Mouse (Mus musculus) midbrain, embryonic 12.5 days (tissue): Measurements from ENCODE around the gene Gstm6. TPM values are rescaled to one million over a fixed set of nuclear protein-coding genes. Genes with fewer than 3 reads are reported as not detected.

Experiments used
- ATAC-seq: fragments of 200-750 bp; cut with Nextera tagmentation; 2 replicates; pipeline ENCODE4 v1.8.0; 2017; ENCODE audit warnings: low read depth, moderate TSS enrichment, moderate library complexity; ENCODE audit not compliant: low FRiP score
- H3K27ac ChIP-seq: fragments of 300-500 bp; sonication (generic); replicated peaks from 2 replicates; pipeline ENCODE4 v1.5.1; 2016; ENCODE audit warnings: mild to moderate bottlenecking
- H3K27me3 ChIP-seq: fragments of 300-500 bp; sonication (generic); 2 replicates; pipeline ENCODE4 v1.6.1; 2016; ENCODE audit warnings: mild to moderate bottlenecking
- H3K36me3 ChIP-seq: fragments of 300-500 bp; sonication (generic); 2 replicates; pipeline ENCODE4 v1.6.1; 2016
- H3K4me1 ChIP-seq: fragments of 300-500 bp; sonication (generic); 2 replicates; pipeline ENCODE4 v1.6.1; 2016
- H3K4me2 ChIP-seq: fragments of 300-500 bp; sonication (generic); replicated peaks from 2 replicates; pipeline ENCODE4 v1.6.1; 2016; ENCODE audit warnings: mild to moderate bottlenecking, moderate library complexity
- H3K4me3 ChIP-seq: fragments of 300-500 bp; sonication (generic); 2 replicates; pipeline ENCODE4 v1.5.1; 2016; ENCODE audit warnings: mild to moderate bottlenecking
- H3K9ac ChIP-seq: fragments of 300-500 bp; sonication (generic); replicated peaks from 2 replicates; pipeline ENCODE4 v1.6.1; 2016; ENCODE audit warnings: mild to moderate bottlenecking, moderate library complexity
- H3K9me3 ChIP-seq: fragments of 300-500 bp; sonication (generic); 2 replicates; pipeline ENCODE4 v1.6.1; 2016; ENCODE audit warnings: mild to moderate bottlenecking
- WGBS: fragments of 180-500 bp; shearing (Covaris S2); methylation state at CpG from one replicate; pipeline ENCODE4 v1.1.7; 2016; 5-methylcytosine and 5-hydroxymethylcytosine counted together
- polyA plus RNA-seq: library from polyadenylated mRNA; unstranded; fragments of >200 nt; fragmentation: Nextera tagmentation; extraction: Ambion mirVana; gene quantifications from 2 replicates; pipeline ENCODE4 v1.2.1, GENCODE M21; 2016

Gene Gstm6
- polyA plus RNA-seq, 1 experiment from 2014 or later: 10.0 TPM

GRCm38 (mm10) chr3:107939403-107939802 lies 4.1 kb downstream of the Gstm6 start:
- Histone ChIP-seq H3K27ac (no peak overlapping the region), H3K4me1 (0 out of 2 replicates have a peak, but pooled peaks cover 6% of the 10 kb centered on the region), H3K9ac (no peak overlapping the region), H3K4me2 (no peak overlapping the region), H3K4me3 (no peak overlapping the region), H3K27me3 (no peaks in the 10 kb centered on the region; the same call in 1 of the 2 replicates), H3K9me3 (no peaks in the 10 kb centered on the region), H3K36me3 (no peaks in the 10 kb centered on the region)
- 48% methylated on average over 3 of the region's 3 CpGs for WGBS
- no peak for ATAC-seq

GRCm38 (mm10) chr3:107935888-107936287 lies 7.7 kb downstream of the Gstm6 start:
- Histone ChIP-seq H3K9me3 (no peaks in the 10 kb centered on the region), H3K27me3 (peaks cover 6% of the 10 kb centered on the region), H3K4me1 (peaks cover 9% of the 10 kb centered on the region), H3K9ac (no peak overlapping the region), H3K4me2 (no peak overlapping the region), H3K36me3 (no peaks in the 10 kb centered on the region), H3K4me3 (no peak overlapping the region), H3K27ac (no peak overlapping the region)
- no peak for ATAC-seq
- 74% methylated on average over 3 of the region's 3 CpGs for WGBS

- H3K27ac ChIP-seq: no peak overlapping the region
- H3K4me1 ChIP-seq: peaks cover 13% of the 10 kb centered on the region
- H3K27me3 ChIP-seq: peaks cover 6% of the 10 kb centered on the region
- 95% methylated on average over 3 of the region's 3 CpGs for WGBS
- no peaks in the 10 kb centered on the region for H3K9me3 ChIP-seq
- no peak overlapping the region for H3K9ac ChIP-seq
- ATAC-seq: no peak
- H3K4me2 ChIP-seq: no peak overlapping the region
- H3K4me3 ChIP-seq: no peak overlapping the region
- no peaks in the 10 kb centered on the region for H3K36me3 ChIP-seq
Measured at GRCm38 (mm10) chr3:107935268-107935667, 8.3 kb downstream of the Gstm6 start.

GRCm38 (mm10) chr3:107932128-107932527 lies 11.4 kb downstream of the Gstm6 start:
- Histone ChIP-seq H3K36me3 (no peaks in the 10 kb centered on the region), H3K9ac (no peak overlapping the region), H3K4me1 (peaks cover 17% of the 10 kb centered on the region), H3K4me3 (no peak overlapping the region), H3K27me3 (peaks cover 6% of the 10 kb centered on the region), H3K4me2 (no peak overlapping the region), H3K27ac (no peak overlapping the region), H3K9me3 (no peaks in the 10 kb centered on the region)
- 85% methylated on average over 6 of the region's 6 CpGs for WGBS
- ATAC-seq: no peak

GRCm38 (mm10) chr3:107931670-107932069 lies 11.9 kb downstream of the Gstm6 start, which contains the start of gene Gstm7:
TSS of gene Gstm7 (minus strand) at chr3:107931817.
- peak within 1 kb of the TSS; percentile 54 for H3K4me2 ChIP-seq
- H3K36me3 ChIP-seq: no peaks in the 10 kb centered on the region
- H3K27me3 ChIP-seq: peaks cover 6% of the 10 kb centered on the region
- 3% methylated on average over 10 of the region's 10 CpGs for WGBS
- peak; percentile 97 for ATAC-seq
- peaks cover 17% of the 10 kb centered on the region for H3K4me1 ChIP-seq
- H3K9ac ChIP-seq: peak within 1 kb of the TSS; percentile 51
- peak within 1 kb of the TSS; percentile 90 for H3K27ac ChIP-seq
- no peaks in the 10 kb centered on the region for H3K9me3 ChIP-seq
- H3K4me3 ChIP-seq: peak within 1 kb of the TSS; percentile 36

- no peak; the same call in 1 of the 2 replicates for ATAC-seq
- 42% methylated on average over 2 of the region's 2 CpGs for WGBS
Measured at GRCm38 (mm10) chr3:107931134-107931533, 12.4 kb downstream of the Gstm6 start.

GRCm38 (mm10) chr3:107929731-107930130 lies 13.8 kb downstream of the Gstm6 start:
- Histone ChIP-seq H3K27me3 (peaks cover 6% of the 10 kb centered on the region), H3K4me2 (no peak overlapping the region), H3K27ac (no peak overlapping the region), H3K9ac (no peak overlapping the region), H3K9me3 (no peaks in the 10 kb centered on the region), H3K4me3 (no peak overlapping the region), H3K4me1 (peaks cover 17% of the 10 kb centered on the region), H3K36me3 (no peaks in the 10 kb centered on the region)
- no peak for ATAC-seq
- WGBS: 90% methylated on average over 4 of the region's 4 CpGs

More at GRCm38 (mm10) chr3:107931134-107931533, 12.4 kb downstream of the Gstm6 start:
- peak overlapping the region; percentile 51 for H3K9ac ChIP-seq
- no peaks in the 10 kb centered on the region for H3K9me3 ChIP-seq
- peak overlapping the region; percentile 90 for H3K27ac ChIP-seq
- H3K27me3 ChIP-seq: peaks cover 6% of the 10 kb centered on the region
- H3K4me2 ChIP-seq: peak overlapping the region; percentile 54
- no peaks in the 10 kb centered on the region for H3K36me3 ChIP-seq
- H3K4me1 ChIP-seq: peaks cover 17% of the 10 kb centered on the region
- peak overlapping the region; percentile 36 for H3K4me3 ChIP-seq

- Histone ChIP-seq H3K9me3 (no peaks in the 10 kb centered on the region), H3K4me1 (peaks cover 17% of the 10 kb centered on the region), H3K9ac (no peak overlapping the region), H3K36me3 (no peaks in the 10 kb centered on the region), H3K27ac (no peak overlapping the region), H3K4me2 (no peak overlapping the region), H3K27me3 (peaks cover 6% of the 10 kb centered on the region; the same call in 1 of the 2 replicates), H3K4me3 (no peak overlapping the region)
- WGBS: 91% methylated on average over 4 of the region's 4 CpGs
- ATAC-seq: no peak
Measured at GRCm38 (mm10) chr3:107929243-107929642, 14.3 kb downstream of the Gstm6 start.

GRCm38 (mm10) chr3:107928691-107929090 lies 14.9 kb downstream of the Gstm6 start:
- Histone ChIP-seq H3K27me3 (peaks cover 3% of the 10 kb centered on the region; the same call in 1 of the 2 replicates), H3K27ac (no peak overlapping the region), H3K4me2 (no peak overlapping the region), H3K9me3 (no peaks in the 10 kb centered on the region), H3K4me3 (no peak overlapping the region), H3K9ac (no peak overlapping the region), H3K4me1 (peaks cover 17% of the 10 kb centered on the region), H3K36me3 (no peaks in the 10 kb centered on the region)
- WGBS: 92% methylated on average over 11 of the region's 11 CpGs
- ATAC-seq: no peak

- no peak overlapping the region for H3K9ac ChIP-seq
- no peak overlapping the region for H3K27ac ChIP-seq
- H3K36me3 ChIP-seq: no peaks in the 10 kb centered on the region
- no peaks in the 10 kb centered on the region for H3K27me3 ChIP-seq
- ATAC-seq: no peak
- peaks cover 17% of the 10 kb centered on the region for H3K4me1 ChIP-seq
- no peaks in the 10 kb centered on the region for H3K9me3 ChIP-seq
- H3K4me3 ChIP-seq: no peak overlapping the region
- 71% methylated on average over 3 of the region's 3 CpGs for WGBS
- H3K4me2 ChIP-seq: no peak overlapping the region
Measured at GRCm38 (mm10) chr3:107927841-107928240, 15.7 kb downstream of the Gstm6 start.

- no peak for ATAC-seq
- Histone ChIP-seq H3K27ac (no peak overlapping the region), H3K9ac (no peak overlapping the region), H3K4me3 (no peak overlapping the region), H3K4me1 (peaks cover 4% of the 10 kb centered on the region; the same call in 1 of the 2 replicates), H3K4me2 (no peak overlapping the region), H3K36me3 (no peaks in the 10 kb centered on the region), H3K9me3 (no peaks in the 10 kb centered on the region), H3K27me3 (no peaks in the 10 kb centered on the region)
- WGBS: 90% methylated on average over 3 of the region's 3 CpGs
Measured at GRCm38 (mm10) chr3:107925335-107925734, 18.2 kb downstream of the Gstm6 start.

GRCm38 (mm10) chr3:107920348-107920747 lies 23.2 kb downstream of the Gstm6 start:
- ATAC-seq: no peak
- H3K4me3 ChIP-seq: no peak overlapping the region
- H3K9me3 ChIP-seq: no peaks in the 10 kb centered on the region
- no peak overlapping the region for H3K27ac ChIP-seq
- H3K4me2 ChIP-seq: no peak overlapping the region
- no peaks in the 10 kb centered on the region for H3K4me1 ChIP-seq
- no peaks in the 10 kb centered on the region for H3K27me3 ChIP-seq
- WGBS: 94% methylated on average over 5 of the region's 5 CpGs
- no peak overlapping the region for H3K9ac ChIP-seq
- H3K36me3 ChIP-seq: no peaks in the 10 kb centered on the region
